Mouse (Mus musculus): ENCODE data around the gene Scarb1. TPM values are rescaled to one million over a fixed set of nuclear protein-coding genes. Genes with fewer than 3 reads are reported as not detected.

The Scarb1 gene
- polyA plus RNA-seq, 1 experiment from 2014 or later: 87.1 TPM

- Histone ChIP-seq H3K4me2 (no peak overlapping the region), H3K9ac (no peak overlapping the region), H3K27ac (no peak overlapping the region), H3K9me3 (replicated peaks) (no peaks in the 10 kb centered on the region), H3K27me3 (replicated peaks) (no peaks in the 10 kb centered on the region), H3K4me1 (peaks cover 66% of the 10 kb centered on the region), H3K36me3 (peaks cover 33% of the 10 kb centered on the region), H3K4me3 (no peak overlapping the region)
- no peak for ATAC-seq
- WGBS (ENCODE audit: insufficient replicate concordance): 70% methylated on average over 8 of the region's 8 CpGs
These were observed 14.5 kb downstream of the Scarb1 start for GRCm38 (mm10) chr5:125326351-125326750.

- Histone ChIP-seq H3K9me3 (replicated peaks) (no peaks in the 10 kb centered on the region), H3K9ac (no peak overlapping the region), H3K27me3 (replicated peaks) (no peaks in the 10 kb centered on the region), H3K36me3 (peaks cover 33% of the 10 kb centered on the region), H3K4me2 (no peak overlapping the region), H3K4me3 (no peak overlapping the region), H3K4me1 (peaks cover 62% of the 10 kb centered on the region), H3K27ac (no peak overlapping the region)
- 85% methylated on average over 11 of the region's 11 CpGs for WGBS (ENCODE audit: insufficient replicate concordance)
- no peak for ATAC-seq
These were observed 15.0 kb downstream of the Scarb1 start for GRCm38 (mm10) chr5:125325931-125326330.

- no peak for ATAC-seq
- no peak overlapping the region for H3K27ac ChIP-seq
These were observed 15.6 kb downstream of the Scarb1 start for GRCm38 (mm10) chr5:125325285-125325684.

GRCm38 (mm10) chr5:125323939-125324480 lies 16.9 kb downstream of the Scarb1 start:
- H3K4me1 ChIP-seq: peaks cover 53% of the 10 kb centered on the region
- 81% methylated on average over 7 of the region's 7 CpGs for WGBS (ENCODE audit: insufficient replicate concordance)
- peaks cover 48% of the 10 kb centered on the region for H3K36me3 ChIP-seq
- no peaks in the 10 kb centered on the region for H3K9me3 ChIP-seq (replicated peaks)
- no peak overlapping the region for H3K4me3 ChIP-seq
- no peak overlapping the region for H3K27ac ChIP-seq
- no peaks in the 10 kb centered on the region for H3K27me3 ChIP-seq (replicated peaks)
- no peak overlapping the region for H3K9ac ChIP-seq
- no peak for ATAC-seq
- no peak overlapping the region for H3K4me2 ChIP-seq

More at GRCm38 (mm10) chr5:125325285-125325684, 15.6 kb downstream of the Scarb1 start:
- Histone ChIP-seq H3K4me2 (no peak overlapping the region), H3K4me3 (no peak overlapping the region), H3K9me3 (replicated peaks) (no peaks in the 10 kb centered on the region), H3K9ac (no peak overlapping the region), H3K4me1 (peaks cover 60% of the 10 kb centered on the region), H3K36me3 (peaks cover 36% of the 10 kb centered on the region), H3K27me3 (replicated peaks) (no peaks in the 10 kb centered on the region)
- 92% methylated on average over 4 of the region's 4 CpGs for WGBS (ENCODE audit: insufficient replicate concordance)

- Histone ChIP-seq H3K9ac (no peak overlapping the region), H3K4me2 (no peak overlapping the region), H3K9me3 (replicated peaks) (no peaks in the 10 kb centered on the region), H3K27me3 (replicated peaks) (no peaks in the 10 kb centered on the region), H3K4me1 (peaks cover 47% of the 10 kb centered on the region), H3K27ac (no peak overlapping the region), H3K36me3 (peaks cover 47% of the 10 kb centered on the region), H3K4me3 (no peak overlapping the region)
- no peak for ATAC-seq
- 85% methylated on average over 6 of the region's 6 CpGs for WGBS (ENCODE audit: insufficient replicate concordance)
These were observed 17.8 kb downstream of the Scarb1 start for GRCm38 (mm10) chr5:125323128-125323527.

- Histone ChIP-seq H3K27ac (no peak overlapping the region), H3K9ac (no peak overlapping the region), H3K9me3 (replicated peaks) (no peaks in the 10 kb centered on the region), H3K4me3 (no peak overlapping the region), H3K36me3 (peaks cover 40% of the 10 kb centered on the region), H3K4me2 (no peak overlapping the region), H3K27me3 (replicated peaks) (no peaks in the 10 kb centered on the region), H3K4me1 (peaks cover 54% of the 10 kb centered on the region)
- 60% methylated on average over 3 of the region's 3 CpGs for WGBS (ENCODE audit: insufficient replicate concordance)
- no peak for ATAC-seq
These were observed 19.1 kb downstream of the Scarb1 start for GRCm38 (mm10) chr5:125321836-125322235.

GRCm38 (mm10) chr5:125319057-125319800 lies 21.7 kb downstream of the Scarb1 start:
- H3K4me3 ChIP-seq: no peak overlapping the region
- H3K9ac ChIP-seq: no peak overlapping the region
- H3K4me2 ChIP-seq: no peak overlapping the region
- no peak overlapping the region for H3K27ac ChIP-seq
- peaks cover 57% of the 10 kb centered on the region for H3K4me1 ChIP-seq
- H3K27me3 ChIP-seq (replicated peaks): no peaks in the 10 kb centered on the region
- peaks cover 28% of the 10 kb centered on the region for H3K36me3 ChIP-seq
- ATAC-seq: no peak
- 89% methylated on average over 16 of the region's 16 CpGs for WGBS (ENCODE audit: insufficient replicate concordance)
- no peaks in the 10 kb centered on the region for H3K9me3 ChIP-seq (replicated peaks)

GRCm38 (mm10) chr5:125317953-125318352 lies 22.9 kb downstream of the Scarb1 start:
- Histone ChIP-seq H3K4me2 (no peak overlapping the region), H3K4me1 (peaks cover 56% of the 10 kb centered on the region), H3K4me3 (no peak overlapping the region), H3K9ac (no peak overlapping the region), H3K9me3 (replicated peaks) (no peaks in the 10 kb centered on the region), H3K27ac (no peak overlapping the region), H3K27me3 (replicated peaks) (no peaks in the 10 kb centered on the region), H3K36me3 (peaks cover 30% of the 10 kb centered on the region)
- no peak for ATAC-seq
- WGBS (ENCODE audit: insufficient replicate concordance): 77% methylated on average over 8 of the region's 8 CpGs

- H3K27me3 ChIP-seq (replicated peaks): no peaks in the 10 kb centered on the region
- H3K9me3 ChIP-seq (replicated peaks): no peaks in the 10 kb centered on the region
- no peak overlapping the region for H3K9ac ChIP-seq
- ATAC-seq: no peak
- no peak overlapping the region for H3K27ac ChIP-seq
- WGBS (ENCODE audit: insufficient replicate concordance): 56% methylated on average over 7 of the region's 7 CpGs
- peaks cover 33% of the 10 kb centered on the region for H3K36me3 ChIP-seq
- no peak overlapping the region for H3K4me2 ChIP-seq
- H3K4me3 ChIP-seq: no peak overlapping the region
- peaks cover 55% of the 10 kb centered on the region for H3K4me1 ChIP-seq
These were observed 23.6 kb downstream of the Scarb1 start for GRCm38 (mm10) chr5:125317296-125317695.

GRCm38 (mm10) chr5:125316771-125317170 lies 24.1 kb downstream of the Scarb1 start:
- WGBS (ENCODE audit: insufficient replicate concordance): 77% methylated on average over 2 of the region's 2 CpGs
- H3K9me3 ChIP-seq (replicated peaks): no peaks in the 10 kb centered on the region
- H3K4me2 ChIP-seq: no peak overlapping the region
- no peak for ATAC-seq
- no peaks in the 10 kb centered on the region for H3K27me3 ChIP-seq (replicated peaks)
- no peak overlapping the region for H3K9ac ChIP-seq
- H3K4me1 ChIP-seq: peaks cover 55% of the 10 kb centered on the region
- no peak overlapping the region for H3K4me3 ChIP-seq
- H3K27ac ChIP-seq: no peak overlapping the region
- peaks cover 36% of the 10 kb centered on the region for H3K36me3 ChIP-seq

- no peak overlapping the region for H3K4me3 ChIP-seq
- ATAC-seq: no peak
- H3K9ac ChIP-seq: no peak overlapping the region
- H3K27me3 ChIP-seq (replicated peaks): no peaks in the 10 kb centered on the region
- H3K4me1 ChIP-seq: peaks cover 65% of the 10 kb centered on the region
- peaks cover 37% of the 10 kb centered on the region for H3K36me3 ChIP-seq
- no peaks in the 10 kb centered on the region for H3K9me3 ChIP-seq (replicated peaks)
- 61% methylated on average over 1 of the region's 1 CpGs for WGBS (ENCODE audit: insufficient replicate concordance)
- no peak overlapping the region for H3K27ac ChIP-seq
- H3K4me2 ChIP-seq: no peak overlapping the region
These were observed 25.8 kb downstream of the Scarb1 start for GRCm38 (mm10) chr5:125315110-125315509.

GRCm38 (mm10) chr5:125313991-125314390 lies 26.9 kb downstream of the Scarb1 start:
- H3K9me3 ChIP-seq (replicated peaks): no peaks in the 10 kb centered on the region
- peaks cover 32% of the 10 kb centered on the region for H3K36me3 ChIP-seq
- no peaks in the 10 kb centered on the region for H3K27me3 ChIP-seq (replicated peaks)
- no peak overlapping the region for H3K4me3 ChIP-seq
- H3K4me1 ChIP-seq: peaks cover 75% of the 10 kb centered on the region
- H3K27ac ChIP-seq: no peak overlapping the region
- H3K9ac ChIP-seq: no peak overlapping the region
- H3K4me2 ChIP-seq: no peak overlapping the region
- no peak for ATAC-seq
- WGBS (ENCODE audit: insufficient replicate concordance): 70% methylated on average over 11 of the region's 11 CpGs
